Mouse (Mus musculus) liver, adult 2 months (tissue): ENCODE data around the gene Snd1. TPM values are rescaled to one million over a fixed set of nuclear protein-coding genes. Genes with fewer than 3 reads are reported as not detected.

Experiments used
- DNase-seq: peaks from one replicate; pipeline ENCODE4 v3.0.0-alpha.2; 2011; ENCODE audit warnings: low read depth, low spot score; ENCODE audit errors: extremely low read depth
- H3K27ac ChIP-seq: fragments of 200-500 bp; replicated peaks from 2 replicates; pipeline ENCODE4 v1.5.1; 2012; ENCODE audit warnings: low read depth, mild to moderate bottlenecking, control low read depth, inconsistent platforms, low read length; ENCODE audit not compliant: insufficient read depth
- H3K27me3 ChIP-seq: fragments of 200-500 bp; 2 replicates; pipeline ENCODE4 v1.6.1; 2012; ENCODE audit warnings: mild to moderate bottlenecking, moderate library complexity, low read length, inconsistent platforms; ENCODE audit not compliant: control insufficient read depth, insufficient read depth
- H3K36me3 ChIP-seq: fragments of 200-500 bp; 2 replicates; pipeline ENCODE4 v1.6.1; 2012; ENCODE audit warnings: low read length, inconsistent platforms; ENCODE audit not compliant: control insufficient read depth, insufficient read depth
- H3K4me1 ChIP-seq: fragments of 200-500 bp; 2 replicates; pipeline ENCODE4 v1.6.1; 2011; ENCODE audit warnings: low read length; ENCODE audit not compliant: control insufficient read depth, insufficient read depth
- H3K4me3 ChIP-seq: fragments of 200-500 bp; 2 replicates; pipeline ENCODE4 v1.5.1; 2011; ENCODE audit warnings: low read depth, mild to moderate bottlenecking, control low read depth, low read length, moderate library complexity; ENCODE audit not compliant: insufficient read depth
- H3K79me2 ChIP-seq: fragments of 200-500 bp; 2 replicates; pipeline ENCODE4 v1.6.1; 2012; ENCODE audit warnings: inconsistent platforms, mild to moderate bottlenecking, low read length, moderate library complexity; ENCODE audit not compliant: control insufficient read depth, insufficient read depth
- H3K9ac ChIP-seq: fragments of 200-500 bp; 2 replicates; pipeline ENCODE4 v1.6.1; 2012; ENCODE audit warnings: low read depth, mild to moderate bottlenecking, control low read depth, inconsistent platforms, low read length
- CTCF ChIP-seq: fragments of 200-500 bp; IDR thresholded peaks from 2 replicates; pipeline ENCODE4 v1.5.1; 2011; ENCODE audit warnings: low read depth, low read length, control low read depth
- POLR2A ChIP-seq: fragments of 200-500 bp; IDR thresholded peaks from 2 replicates; pipeline ENCODE4 v1.6.1; 2011; ENCODE audit warnings: low read length, control low read depth; ENCODE audit not compliant: insufficient read depth; ENCODE audit errors: extremely low read depth
- WGBS: fragments of 180-500 bp; shearing (Covaris S2); methylation state at CpG from one replicate; pipeline ENCODE4 v1.1.7; 2018; 5-methylcytosine and 5-hydroxymethylcytosine counted together
- polyA plus RNA-seq: library from polyadenylated mRNA; depleted of rRNA; stranded (reverse); fragments of >200 nt; gene quantifications from 2 replicates; pipeline ENCODE4 v1.2.3, GENCODE M21; 2012
- total RNA-seq: library from RNA; depleted of rRNA; stranded (reverse); fragments of >200 nt; gene quantifications from 2 replicates; pipeline ENCODE4 v1.2.3, GENCODE M21; 2014

Gene Snd1
- total and polyA plus RNA-seq, 2 experiments: 64.2 to 88.6 TPM

DNA sequence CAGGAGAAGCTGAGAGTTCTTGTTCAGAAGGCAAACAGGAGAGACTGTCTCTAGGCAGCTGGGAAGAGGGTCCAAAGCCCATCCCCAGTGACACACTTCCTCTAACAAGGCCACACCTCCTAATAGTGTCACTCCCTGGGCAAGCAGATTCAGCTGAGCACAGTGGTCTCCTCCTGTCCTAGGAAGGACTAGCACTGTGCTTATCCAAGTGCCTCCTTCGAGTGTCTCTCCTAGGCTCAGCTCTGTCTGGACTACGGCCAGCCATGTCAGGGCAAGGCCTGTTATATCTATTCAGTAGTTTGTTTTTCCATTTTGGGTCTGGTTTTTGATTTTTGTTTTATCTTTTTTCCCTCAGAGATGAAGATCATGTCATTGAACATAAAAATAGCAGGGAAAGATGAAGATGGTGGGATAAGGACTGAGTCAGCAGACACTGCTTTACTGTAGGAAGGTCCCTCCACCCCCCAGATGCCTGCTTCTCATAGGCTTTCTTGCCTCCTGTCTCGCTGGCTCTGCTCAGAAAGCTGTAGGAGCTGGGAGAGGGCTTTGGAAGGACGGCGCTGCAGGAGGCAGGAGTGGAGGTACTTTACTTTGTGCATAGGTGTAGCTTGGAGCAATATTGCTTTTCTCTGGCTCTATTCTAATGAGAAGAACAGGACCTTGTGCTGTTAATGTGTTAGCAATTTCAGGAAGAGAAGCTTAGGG is 86.5 kb downstream of the Snd1 start:
- H3K4me3 ChIP-seq: no peak overlapping the region
- TF ChIP-seq POLR2A (no peak), CTCF (no peak)
- no peak for DNase-seq
- H3K27me3 ChIP-seq: no peaks in the 10 kb centered on the region
- no peak overlapping the region for H3K27ac ChIP-seq
- peaks cover 6% of the 10 kb centered on the region; the same call in 1 of the 2 replicates for H3K79me2 ChIP-seq
- H3K36me3 ChIP-seq: peaks cover 30% of the 10 kb centered on the region
- 89% methylated on average over 5 of the region's 5 CpGs for WGBS
- no peaks in the 10 kb centered on the region for H3K4me1 ChIP-seq
- no peak overlapping the region for H3K9ac ChIP-seq

DNA sequence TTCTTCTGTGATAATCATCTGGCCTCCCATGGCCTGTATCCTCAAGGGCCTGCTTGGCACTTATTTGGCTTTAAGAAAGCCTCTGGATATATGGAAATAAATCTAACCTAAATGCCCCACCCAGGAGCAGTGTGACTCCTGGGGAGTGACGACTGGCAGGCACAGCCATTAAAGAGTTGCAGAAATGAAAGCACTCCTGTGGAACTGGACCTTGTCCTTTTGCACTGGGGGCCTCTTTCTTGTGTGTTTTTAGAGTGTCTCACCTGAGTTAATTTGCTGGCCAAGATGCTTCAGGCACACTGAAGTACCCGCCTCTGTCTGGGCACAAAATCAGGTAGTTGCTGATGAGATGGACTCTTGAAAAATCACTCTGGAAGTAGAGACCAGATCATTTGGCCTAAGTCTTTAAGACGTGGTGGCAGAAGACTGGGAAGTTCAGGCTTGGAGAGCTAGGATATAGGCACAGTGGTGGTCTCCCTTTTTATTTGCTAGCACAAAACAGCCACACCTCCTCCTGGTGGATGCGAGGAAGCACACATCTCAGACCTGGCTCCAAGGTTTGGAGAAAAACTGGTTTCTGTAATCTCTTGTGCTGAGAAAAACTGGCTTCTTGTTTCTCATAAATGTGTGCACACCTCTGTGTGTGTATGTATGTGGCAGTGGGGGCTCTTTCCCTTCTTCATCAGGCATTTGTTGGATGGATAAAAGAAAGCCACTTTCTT is 87.5 kb downstream of the Snd1 start:
- Histone ChIP-seq H3K79me2 (peaks cover 7% of the 10 kb centered on the region; the same call in 1 of the 2 replicates), H3K9ac (no peak overlapping the region), H3K36me3 (peaks cover 31% of the 10 kb centered on the region), H3K27me3 (no peaks in the 10 kb centered on the region), H3K4me3 (no peak overlapping the region), H3K27ac (no peak overlapping the region), H3K4me1 (no peaks in the 10 kb centered on the region)
- no peak for DNase-seq
- TF ChIP-seq CTCF (no peak), POLR2A (no peak)
- WGBS: 83% methylated on average over 4 of the region's 4 CpGs

DNA sequence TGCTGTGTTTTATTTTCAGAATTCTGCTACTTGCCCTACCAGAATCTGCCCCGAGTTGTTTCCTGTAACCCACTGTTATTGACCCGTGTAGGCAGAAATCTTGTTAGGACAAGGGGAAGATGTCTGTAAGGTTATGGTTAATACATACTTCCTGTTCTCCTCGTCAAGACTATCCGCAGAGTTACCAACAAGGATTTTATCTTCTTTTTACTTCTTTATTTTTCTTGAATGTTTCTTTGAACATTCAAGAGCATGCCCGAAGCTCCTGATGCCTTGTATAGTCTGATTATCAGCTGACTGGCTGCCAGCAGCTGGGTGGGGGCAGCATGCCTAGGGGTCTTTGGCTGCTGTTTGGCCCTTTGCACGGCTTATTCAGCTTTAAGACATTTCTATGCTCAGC is 93.0 kb downstream of the Snd1 start:
- 82% methylated on average over 6 of the region's 6 CpGs for WGBS
- Histone ChIP-seq H3K79me2 (peaks cover 10% of the 10 kb centered on the region; the same call in 1 of the 2 replicates), H3K36me3 (peaks cover 15% of the 10 kb centered on the region), H3K9ac (no peak overlapping the region), H3K27me3 (no peaks in the 10 kb centered on the region), H3K4me1 (peaks cover 9% of the 10 kb centered on the region), H3K4me3 (no peak overlapping the region), H3K27ac (no peak overlapping the region)
- TF ChIP-seq CTCF (no peak), POLR2A (no peak)
- no peak for DNase-seq

DNA sequence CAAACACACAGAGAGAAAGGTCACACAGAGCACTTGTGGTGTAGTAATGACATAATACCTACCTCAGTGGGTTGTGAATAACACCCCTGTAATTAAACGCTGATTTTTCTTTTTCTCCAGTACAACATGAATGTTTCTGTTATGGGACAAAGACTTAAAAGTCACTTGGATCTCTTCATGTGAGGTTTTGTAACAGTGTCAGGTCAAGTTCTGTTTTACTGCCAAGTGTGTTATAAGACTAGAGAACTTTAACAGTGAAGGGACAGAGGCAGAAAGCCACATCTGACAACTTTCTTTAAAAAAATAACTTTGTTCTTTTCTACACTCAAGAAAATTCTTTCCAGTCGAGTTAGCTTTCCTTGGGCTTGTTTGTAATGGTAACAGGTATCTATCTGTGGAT is 97.0 kb downstream of the Snd1 start:
- WGBS: 68% methylated on average over 2 of the region's 2 CpGs
- peak; percentile 56 for DNase-seq
- Histone ChIP-seq H3K27ac (no peak overlapping the region), H3K36me3 (peaks cover 5% of the 10 kb centered on the region; the same call in 1 of the 2 replicates), H3K9ac (no peak overlapping the region), H3K27me3 (no peaks in the 10 kb centered on the region), H3K4me3 (no peak overlapping the region), H3K79me2 (peaks cover 10% of the 10 kb centered on the region; the same call in 1 of the 2 replicates), H3K4me1 (peaks cover 27% of the 10 kb centered on the region)
- TF ChIP-seq POLR2A: no peak
- TF ChIP-seq CTCF: no peak

DNA sequence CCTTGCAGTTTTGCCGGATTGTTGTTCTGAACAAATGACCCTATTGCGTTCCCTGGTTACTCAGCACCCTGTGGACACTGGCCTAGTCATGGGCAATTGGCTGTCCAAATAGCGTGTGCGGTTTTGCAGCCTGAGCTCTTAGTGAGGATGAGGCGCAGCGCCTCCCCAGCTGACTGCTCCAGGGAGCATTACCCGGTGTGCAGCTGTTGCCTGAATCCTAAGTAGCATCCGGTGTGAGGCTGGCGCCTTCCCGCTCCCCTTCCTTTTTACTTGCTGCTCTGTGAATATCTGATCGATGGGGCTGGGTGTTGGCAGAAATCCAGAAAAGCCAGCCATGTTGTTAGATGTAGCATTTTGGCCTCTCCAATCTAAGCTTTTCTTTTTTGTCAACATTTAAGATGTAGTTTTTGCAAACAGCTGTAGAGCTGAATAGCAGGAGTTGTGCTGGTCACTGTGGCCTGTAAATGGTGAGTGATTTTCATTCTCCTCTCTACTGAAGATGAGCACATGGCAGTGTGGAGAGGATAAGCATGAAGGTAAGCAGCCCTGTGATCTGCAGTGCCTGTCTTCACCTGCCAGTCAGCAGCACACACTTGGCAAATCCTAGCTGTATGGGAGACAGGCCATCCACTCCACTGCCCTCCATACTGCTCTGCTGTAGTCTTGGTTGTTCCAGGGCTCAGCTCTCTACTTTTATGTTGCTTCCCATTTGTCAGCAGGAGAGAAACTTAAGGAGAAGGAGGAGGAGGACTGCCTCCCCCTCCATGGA is 98.2 kb downstream of the Snd1 start:
- Histone ChIP-seq H3K9ac (no peak overlapping the region), H3K27ac (no peak overlapping the region; the same call in 1 of the 2 replicates), H3K4me3 (no peak overlapping the region), H3K27me3 (no peaks in the 10 kb centered on the region), H3K4me1 (peaks cover 27% of the 10 kb centered on the region), H3K79me2 (peaks cover 7% of the 10 kb centered on the region; the same call in 1 of the 2 replicates), H3K36me3 (no peaks in the 10 kb centered on the region; the same call in 1 of the 2 replicates)
- peak; percentile 65 for DNase-seq
- WGBS: 21% methylated on average over 11 of the region's 11 CpGs
- no peak for TF ChIP-seq CTCF
- no peak for TF ChIP-seq POLR2A
